Mouse (Mus musculus): Measurements from ENCODE around the gene Zbtb42. TPM values are rescaled to one million over a fixed set of nuclear protein-coding genes. Genes with fewer than 3 reads are reported as not detected.

Gene Zbtb42
- polyA plus RNA-seq, 1 experiment from 2014 or later = 2.4 TPM

DNA sequence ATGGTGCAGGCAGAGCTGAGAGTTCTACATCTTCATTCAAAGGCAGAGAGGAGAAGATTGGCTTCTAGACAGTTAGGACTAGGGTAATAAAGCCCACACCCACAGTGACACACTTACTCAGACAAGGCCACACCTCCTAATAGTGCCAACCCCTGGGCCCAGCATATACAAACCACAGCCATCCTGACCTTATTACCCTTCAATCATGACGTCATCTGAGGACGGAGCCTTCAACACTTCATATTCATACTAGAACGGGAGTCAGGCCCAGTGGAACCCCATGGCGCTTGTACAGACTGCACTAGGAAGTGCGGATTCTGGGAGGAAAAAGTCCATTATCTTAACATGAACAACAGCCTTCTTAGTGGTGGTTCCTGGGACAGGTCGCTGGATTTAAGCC lies 35.5 kb upstream of the Zbtb42 start:
- Histone ChIP-seq H3K4me2 (ENCODE audit: low read length) (no peak overlapping the region), H3K9me3 (ENCODE audit: control insufficient read depth, low read length) (no peaks in the 10 kb centered on the region), H3K36me3 (ENCODE audit: control insufficient read depth, insufficient read depth, low read length) (no peaks in the 10 kb centered on the region; the same call in 1 of the 2 replicates), H3K27me3 (replicated peaks; ENCODE audit: control insufficient read depth, insufficient read depth, low read length) (no peaks in the 10 kb centered on the region), H3K9ac (ENCODE audit: low read depth, low read length) (no peak overlapping the region), H3K4me1 (ENCODE audit: control insufficient read depth, insufficient read depth, low read depth, low read length) (peaks cover 19% of the 10 kb centered on the region), H3K4me3 (ENCODE audit: low read length) (no peak overlapping the region), H3K27ac (ENCODE audit: low read depth, low read length) (no peak overlapping the region)
- 93% methylated on average over 6 of the region's 6 CpGs for WGBS
- no peak for ATAC-seq

DNA sequence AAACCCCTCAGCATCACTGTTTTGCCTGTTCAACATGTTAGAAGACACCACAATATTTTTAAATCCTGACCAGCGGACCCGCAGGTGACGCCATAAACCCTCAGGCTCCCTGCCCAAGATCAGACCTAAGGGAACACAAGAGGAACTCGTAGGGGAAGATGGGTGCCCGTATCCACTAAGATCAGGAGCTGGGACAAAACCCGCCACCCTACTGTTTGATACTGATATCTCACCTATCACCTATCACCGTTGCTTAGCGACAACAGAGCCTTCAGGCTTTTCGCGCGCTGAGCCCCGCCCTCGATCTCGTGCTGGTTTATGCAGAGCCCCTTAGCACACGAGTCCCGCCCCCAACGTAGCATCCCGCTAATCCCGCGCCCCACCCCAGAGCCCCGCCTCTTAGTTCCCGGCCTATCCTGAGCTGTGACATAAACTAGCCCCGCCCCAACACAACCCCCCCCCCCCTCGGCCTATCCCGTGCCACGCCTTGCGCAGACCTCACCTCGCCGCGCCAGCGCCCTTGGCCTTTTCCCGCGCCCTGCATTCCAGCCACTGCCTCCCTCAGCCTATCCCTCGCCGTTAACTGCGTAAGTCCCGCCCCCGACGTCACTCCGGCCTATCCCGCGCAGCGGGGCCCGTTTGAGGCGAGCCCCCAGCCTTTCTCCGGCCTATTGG lies 34.3 kb upstream of the Zbtb42 start, which contains the start of gene Siva1:
Siva1 (plus strand) TSS at position 500 of the 675 bp plus-strand sequence.
- ATAC-seq = peak; percentile 97
- Histone ChIP-seq H3K27ac (ENCODE audit: low read depth, low read length) (peak within 1 kb of the TSS; percentile 75), H3K9me3 (ENCODE audit: control insufficient read depth, low read length) (no peaks in the 10 kb centered on the region), H3K9ac (ENCODE audit: low read depth, low read length) (peak within 1 kb of the TSS; percentile 66), H3K4me2 (ENCODE audit: low read length) (peak within 1 kb of the TSS; percentile 73), H3K27me3 (replicated peaks; ENCODE audit: control insufficient read depth, insufficient read depth, low read length) (no peaks in the 10 kb centered on the region), H3K4me1 (ENCODE audit: control insufficient read depth, insufficient read depth, low read depth, low read length) (peaks cover 19% of the 10 kb centered on the region), H3K36me3 (ENCODE audit: control insufficient read depth, insufficient read depth, low read length) (peaks cover 4% of the 10 kb centered on the region), H3K4me3 (ENCODE audit: low read length) (peak within 1 kb of the TSS; percentile 53)
- under 1% methylated on average over 46 of the region's 46 CpGs for WGBS

DNA sequence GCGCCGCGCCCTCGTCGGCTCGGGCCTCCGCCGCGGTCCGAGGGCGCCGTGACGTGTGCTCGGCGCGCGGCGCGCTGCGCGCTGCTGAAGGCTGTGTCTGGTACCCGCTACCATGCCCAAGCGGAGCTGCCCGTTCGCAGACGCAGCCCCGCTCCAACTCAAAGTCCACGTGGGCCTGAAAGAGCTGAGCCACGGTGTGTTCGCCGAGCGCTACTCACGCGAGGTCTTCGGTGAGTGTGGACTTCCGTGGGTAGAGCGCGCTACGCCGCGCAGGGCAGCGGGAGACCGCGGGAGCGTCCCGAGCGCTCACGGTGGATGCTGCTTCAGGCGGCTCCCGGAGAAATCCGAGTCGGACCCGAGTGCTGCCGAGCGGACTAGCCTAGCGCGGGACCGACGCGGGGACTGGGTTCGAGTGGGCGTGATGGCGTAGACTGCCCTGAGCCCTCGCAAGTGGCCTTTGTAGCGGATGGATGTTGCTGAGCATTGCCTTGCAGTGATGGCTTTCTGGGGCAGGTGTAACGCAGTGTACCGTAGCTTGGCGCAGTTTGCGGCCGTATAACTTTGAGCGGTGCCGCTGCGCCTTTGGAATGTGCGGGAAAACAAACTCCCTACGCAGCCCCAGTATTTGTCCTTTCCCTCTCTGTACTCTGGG lies 33.6 kb upstream of the Zbtb42 start:
- H3K9ac ChIP-seq (ENCODE audit: low read depth, low read length) = peak overlapping the region; percentile 66
- ATAC-seq = no peak
- H3K9me3 ChIP-seq (ENCODE audit: control insufficient read depth, low read length) = no peaks in the 10 kb centered on the region
- WGBS = under 1% methylated on average over 75 of the region's 75 CpGs
- H3K4me1 ChIP-seq (ENCODE audit: control insufficient read depth, insufficient read depth, low read depth, low read length) = peaks cover 19% of the 10 kb centered on the region
- H3K27me3 ChIP-seq (replicated peaks; ENCODE audit: control insufficient read depth, insufficient read depth, low read length) = no peaks in the 10 kb centered on the region
- peak overlapping the region; percentile 73 for H3K4me2 ChIP-seq (ENCODE audit: low read length)
- peak overlapping the region; percentile 75 for H3K27ac ChIP-seq (ENCODE audit: low read depth, low read length)
- peaks cover 7% of the 10 kb centered on the region for H3K36me3 ChIP-seq (ENCODE audit: control insufficient read depth, insufficient read depth, low read length)
- H3K4me3 ChIP-seq (ENCODE audit: low read length) = peak overlapping the region; percentile 53

- Histone ChIP-seq H3K36me3 (ENCODE audit: control insufficient read depth, insufficient read depth, low read length) (peaks cover 7% of the 10 kb centered on the region), H3K27ac (ENCODE audit: low read depth, low read length) (no peak overlapping the region), H3K4me3 (ENCODE audit: low read length) (peak overlapping the region; percentile 53; the same call in 1 of the 2 replicates), H3K27me3 (replicated peaks; ENCODE audit: control insufficient read depth, insufficient read depth, low read length) (no peaks in the 10 kb centered on the region), H3K9me3 (ENCODE audit: control insufficient read depth, low read length) (no peaks in the 10 kb centered on the region), H3K9ac (ENCODE audit: low read depth, low read length) (peak overlapping the region; percentile 66; the same call in 1 of the 2 replicates), H3K4me2 (ENCODE audit: low read length) (peak overlapping the region; percentile 73), H3K4me1 (ENCODE audit: control insufficient read depth, insufficient read depth, low read depth, low read length) (peaks cover 19% of the 10 kb centered on the region)
- no peak for ATAC-seq
- WGBS = 57% methylated on average over 6 of the region's 6 CpGs
Measured at GRCm38 (mm10) chr12:112646139-112646538, 32.5 kb upstream of the Zbtb42 start.

DNA sequence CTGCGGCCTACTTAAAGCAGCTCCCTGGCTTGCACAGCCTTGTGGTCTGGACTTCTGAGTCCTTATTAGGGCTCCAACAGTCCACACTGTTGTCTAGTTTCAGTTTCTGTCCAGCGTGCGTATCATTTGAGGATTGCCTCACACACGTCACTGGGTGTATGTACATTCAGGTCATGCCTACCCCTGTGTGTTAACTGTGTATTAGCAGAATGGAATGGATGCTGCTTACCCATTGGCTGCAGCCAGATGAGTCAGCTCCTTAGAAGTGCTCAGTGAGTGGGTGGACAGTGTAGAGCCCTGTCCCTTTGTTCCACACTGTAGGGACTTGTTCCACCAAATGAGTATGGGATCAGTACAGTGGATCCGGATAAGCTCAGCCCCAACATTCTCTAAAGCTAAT lies 30.5 kb upstream of the Zbtb42 start:
- 95% methylated on average over 5 of the region's 5 CpGs for WGBS
- H3K27ac ChIP-seq (ENCODE audit: low read depth, low read length) = no peak overlapping the region
- H3K9ac ChIP-seq (ENCODE audit: low read depth, low read length) = no peak overlapping the region
- H3K4me2 ChIP-seq (ENCODE audit: low read length) = no peak overlapping the region
- H3K4me3 ChIP-seq (ENCODE audit: low read length) = no peak overlapping the region
- no peaks in the 10 kb centered on the region for H3K9me3 ChIP-seq (ENCODE audit: control insufficient read depth, low read length)
- H3K27me3 ChIP-seq (replicated peaks; ENCODE audit: control insufficient read depth, insufficient read depth, low read length) = no peaks in the 10 kb centered on the region
- peaks cover 19% of the 10 kb centered on the region for H3K4me1 ChIP-seq (ENCODE audit: control insufficient read depth, insufficient read depth, low read depth, low read length)
- no peak for ATAC-seq
- peaks cover 13% of the 10 kb centered on the region for H3K36me3 ChIP-seq (ENCODE audit: control insufficient read depth, insufficient read depth, low read length)

DNA sequence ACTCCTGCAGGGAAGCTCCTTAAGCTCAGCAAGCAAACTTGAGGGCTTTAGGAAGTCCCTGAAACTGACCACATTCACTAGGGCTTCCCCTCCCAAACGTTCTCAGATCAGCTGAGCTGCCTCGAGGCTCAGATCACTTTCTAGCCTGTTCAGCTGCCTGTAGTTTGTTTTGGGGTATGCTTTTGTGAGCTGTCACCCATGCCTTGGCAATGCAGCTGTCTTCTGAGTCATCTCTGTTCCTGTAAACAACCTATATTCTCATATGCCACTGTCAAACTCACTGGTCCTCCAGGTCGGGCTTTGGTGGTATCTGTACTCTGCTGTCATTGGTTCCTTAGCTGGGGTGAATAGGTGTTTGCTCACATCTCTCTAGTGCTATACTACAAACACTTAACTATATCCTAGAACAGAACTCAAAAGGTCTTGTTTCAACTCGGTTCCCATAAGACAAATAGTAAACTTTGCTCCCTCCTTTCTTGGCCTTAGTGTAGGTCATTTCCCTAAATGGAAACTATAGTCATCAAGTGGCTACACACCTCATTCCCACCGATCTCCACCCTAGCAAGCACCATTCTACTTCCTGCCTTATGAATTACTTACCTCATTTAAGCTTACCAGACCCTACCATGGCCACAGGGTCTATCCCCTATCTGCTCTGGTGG lies 26.7 kb upstream of the Zbtb42 start:
- H3K36me3 ChIP-seq (ENCODE audit: control insufficient read depth, insufficient read depth, low read length) = peaks cover 41% of the 10 kb centered on the region
- H3K27ac ChIP-seq (ENCODE audit: low read depth, low read length) = no peak overlapping the region
- H3K27me3 ChIP-seq (replicated peaks; ENCODE audit: control insufficient read depth, insufficient read depth, low read length) = no peaks in the 10 kb centered on the region
- no peak overlapping the region for H3K9ac ChIP-seq (ENCODE audit: low read depth, low read length)
- WGBS = 83% methylated on average over 5 of the region's 5 CpGs
- ATAC-seq = no peak
- no peaks in the 10 kb centered on the region for H3K4me1 ChIP-seq (ENCODE audit: control insufficient read depth, insufficient read depth, low read depth, low read length)
- H3K4me3 ChIP-seq (ENCODE audit: low read length) = no peak overlapping the region
- H3K9me3 ChIP-seq (ENCODE audit: control insufficient read depth, low read length) = no peaks in the 10 kb centered on the region
- no peak overlapping the region for H3K4me2 ChIP-seq (ENCODE audit: low read length)

GRCm38 (mm10) chr12:112653157-112653824 lies 25.3 kb upstream of the Zbtb42 start:
- WGBS = 37% methylated on average over 7 of the region's 7 CpGs
- no peaks in the 10 kb centered on the region for H3K9me3 ChIP-seq (ENCODE audit: control insufficient read depth, low read length)

DNA sequence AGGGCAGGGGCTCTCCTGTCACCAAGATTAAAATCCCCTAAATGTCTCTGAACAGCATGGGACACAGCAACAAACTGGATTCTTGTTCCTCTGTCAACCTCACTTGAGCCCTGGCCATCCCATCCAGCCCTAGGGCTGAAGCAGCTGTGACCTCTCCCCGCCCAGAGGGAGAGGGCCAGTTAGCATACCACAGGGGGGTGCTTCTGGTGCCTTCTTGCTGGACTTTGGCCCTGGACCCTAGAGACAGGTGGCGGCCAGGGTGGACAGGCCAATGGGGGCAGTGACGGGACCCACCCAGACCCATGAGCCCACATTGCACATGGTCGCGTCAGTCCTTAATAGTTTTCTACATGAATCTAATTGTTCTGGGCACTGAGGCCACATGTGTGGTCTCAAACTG lies 24.6 kb upstream of the Zbtb42 start:
- H3K4me2 ChIP-seq (ENCODE audit: low read length) = no peak overlapping the region
- no peaks in the 10 kb centered on the region for H3K9me3 ChIP-seq (ENCODE audit: control insufficient read depth, low read length)
- no peak overlapping the region for H3K27ac ChIP-seq (ENCODE audit: low read depth, low read length)
- no peak overlapping the region for H3K9ac ChIP-seq (ENCODE audit: low read depth, low read length)
- WGBS = 89% methylated on average over 5 of the region's 5 CpGs
- H3K4me1 ChIP-seq (ENCODE audit: control insufficient read depth, insufficient read depth, low read depth, low read length) = peaks cover 4% of the 10 kb centered on the region; the same call in 1 of the 2 replicates
- no peak for ATAC-seq
- no peaks in the 10 kb centered on the region for H3K27me3 ChIP-seq (replicated peaks; ENCODE audit: control insufficient read depth, insufficient read depth, low read length)
- peaks cover 60% of the 10 kb centered on the region for H3K36me3 ChIP-seq (ENCODE audit: control insufficient read depth, insufficient read depth, low read length)
- no peak overlapping the region for H3K4me3 ChIP-seq (ENCODE audit: low read length)

More at GRCm38 (mm10) chr12:112653157-112653824, 25.3 kb upstream of the Zbtb42 start:
- peaks cover 53% of the 10 kb centered on the region for H3K36me3 ChIP-seq (ENCODE audit: control insufficient read depth, insufficient read depth, low read length)
- peak; percentile 35 for ATAC-seq
- H3K4me1 ChIP-seq (ENCODE audit: control insufficient read depth, insufficient read depth, low read depth, low read length) = no peaks in the 10 kb centered on the region
- H3K4me3 ChIP-seq (ENCODE audit: low read length) = no peak overlapping the region
- H3K4me2 ChIP-seq (ENCODE audit: low read length) = no peak overlapping the region
- no peak overlapping the region for H3K9ac ChIP-seq (ENCODE audit: low read depth, low read length)
- H3K27me3 ChIP-seq (replicated peaks; ENCODE audit: control insufficient read depth, insufficient read depth, low read length) = no peaks in the 10 kb centered on the region
- H3K27ac ChIP-seq (ENCODE audit: low read depth, low read length) = peak overlapping the region; percentile 54

Data from hindbrain, embryonic 16.5 days (tissue).